Mouse (Mus musculus): ENCODE data around the gene Chst3.

DNA sequence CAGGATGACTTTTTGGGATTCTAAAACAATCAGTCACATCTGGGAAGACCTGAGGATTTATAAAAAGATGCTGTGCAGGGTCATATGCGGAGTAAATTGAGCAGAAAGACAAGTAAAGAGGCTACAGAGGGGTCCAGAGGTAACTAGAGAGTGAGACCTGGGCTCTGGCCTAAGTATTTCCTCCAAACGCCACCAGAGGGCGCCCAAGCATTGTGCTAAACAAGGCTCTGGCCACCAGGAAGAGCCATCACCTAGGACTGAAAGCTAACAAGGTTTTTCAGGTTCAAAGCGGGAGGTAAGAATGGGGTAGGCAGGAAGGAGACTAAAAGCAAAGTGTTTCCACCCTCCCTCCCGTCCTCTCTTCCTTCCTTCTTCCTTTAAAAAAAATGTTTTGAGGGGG lies 71.0 kb downstream of the Chst3 start:
- TF ChIP-seq CTCF (IDR thresholded peaks at IDR 0.05; ENCODE audit: extremely low read depth, insufficient read depth, insufficient read length, insufficient replicate concordance) (peak; percentile 93; the same call in 1 of the 2 replicates), POLR2A (IDR thresholded peaks at IDR 0.05; ENCODE audit: low read depth, low read length) (no peak)
